Mouse (Mus musculus): ENCODE data around the gene Dhcr24.

The Dhcr24 gene

GRCm38 (mm10) chr4:106560213-106560845 is 509 bp upstream of the Dhcr24 start:
- no peak for DNase-seq (ENCODE audit: low read depth, low spot score)

- no peak for DNase-seq (ENCODE audit: low read depth, low spot score)
These were observed 1.2 kb downstream of the Dhcr24 start for GRCm38 (mm10) chr4:106562006-106562405.

- no peak for DNase-seq (ENCODE audit: low read depth, low spot score)
These were observed 2.3 kb downstream of the Dhcr24 start for GRCm38 (mm10) chr4:106562837-106563790.

GRCm38 (mm10) chr4:106564161-106564560 is 3.3 kb downstream of the Dhcr24 start:
- DNase-seq (ENCODE audit: low read depth, low spot score), result peak; percentile 73

- DNase-seq (ENCODE audit: low read depth, low spot score), result no peak
These were observed 8.8 kb downstream of the Dhcr24 start for GRCm38 (mm10) chr4:106569680-106570079.

GRCm38 (mm10) chr4:106571081-106571724 is 10.4 kb downstream of the Dhcr24 start:
- no peak for DNase-seq (ENCODE audit: low read depth, low spot score)

GRCm38 (mm10) chr4:106575022-106575421 is 14.2 kb downstream of the Dhcr24 start:
- no peak for DNase-seq (ENCODE audit: low read depth, low spot score)

GRCm38 (mm10) chr4:106577511-106577910 is 16.7 kb downstream of the Dhcr24 start:
- no peak for DNase-seq (ENCODE audit: low read depth, low spot score)

GRCm38 (mm10) chr4:106581176-106581864 is 20.5 kb downstream of the Dhcr24 start:
- peak; percentile 9 for DNase-seq (ENCODE audit: low read depth, low spot score)

GRCm38 (mm10) chr4:106581865-106582204 is 21.0 kb downstream of the Dhcr24 start:
- DNase-seq (ENCODE audit: low read depth, low spot score), result no peak

- no peak for DNase-seq (ENCODE audit: low read depth, low spot score)
These were observed 21.8 kb downstream of the Dhcr24 start for GRCm38 (mm10) chr4:106582428-106583153.

GRCm38 (mm10) chr4:106584665-106585064 is 23.8 kb downstream of the Dhcr24 start:
- no peak for DNase-seq (ENCODE audit: low read depth, low spot score)

GRCm38 (mm10) chr4:106587075-106587474 is 26.2 kb downstream of the Dhcr24 start:
- DNase-seq (ENCODE audit: low read depth, low spot score), result no peak

GRCm38 (mm10) chr4:106590142-106590541 is 29.3 kb downstream of the Dhcr24 start:
- no peak for DNase-seq (ENCODE audit: low read depth, low spot score)

GRCm38 (mm10) chr4:106590871-106591270 is 30.0 kb downstream of the Dhcr24 start:
- DNase-seq (ENCODE audit: low read depth, low spot score), result no peak

- peak; percentile 17 for DNase-seq (ENCODE audit: low read depth, low spot score)
These were observed 32.8 kb downstream of the Dhcr24 start for GRCm38 (mm10) chr4:106593636-106594035.

GRCm38 (mm10) chr4:106596200-106596599 is 35.4 kb downstream of the Dhcr24 start:
- DNase-seq (ENCODE audit: low read depth, low spot score), result peak; percentile 11

- DNase-seq (ENCODE audit: low read depth, low spot score), result no peak
These were observed 36.2 kb downstream of the Dhcr24 start for GRCm38 (mm10) chr4:106597055-106597454.

GRCm38 (mm10) chr4:106597741-106598140 is 36.9 kb downstream of the Dhcr24 start:
- DNase-seq (ENCODE audit: low read depth, low spot score), result no peak

GRCm38 (mm10) chr4:106599415-106599814 is 38.6 kb downstream of the Dhcr24 start:
- peak; percentile 5 for DNase-seq (ENCODE audit: low read depth, low spot score)

GRCm38 (mm10) chr4:106600770-106601169 is 39.9 kb downstream of the Dhcr24 start:
- DNase-seq (ENCODE audit: low read depth, low spot score), result no peak
